Mouse (Mus musculus) stomach, embryonic 14.5 days (tissue): ENCODE measurements around the gene Ptch2. TPM values are rescaled to one million over a fixed set of nuclear protein-coding genes. Genes with fewer than 3 reads are reported as not detected.

Experiments used
- ATAC-seq: fragments of 200-750 bp; cut with Nextera tagmentation; 2 replicates; pipeline ENCODE4 v1.8.0; 2017; ENCODE audit warnings: low read depth, moderate TSS enrichment; ENCODE audit not compliant: insufficient number of reproducible peaks, insufficient read depth, low FRiP score
- H3K27ac ChIP-seq: fragments of 300-500 bp; sonication (generic); 2 replicates; pipeline ENCODE4 v1.5.1; 2014; ENCODE audit warnings: mild to moderate bottlenecking, low read length, moderate library complexity, mixed read lengths
- H3K27me3 ChIP-seq: fragments of 300-500 bp; sonication (generic); 2 replicates; pipeline ENCODE4 v1.6.1; 2014; ENCODE audit warnings: low read length, control low read depth, mixed read lengths; ENCODE audit not compliant: control insufficient read depth, insufficient read depth
- H3K36me3 ChIP-seq: fragments of 300-500 bp; sonication (generic); 2 replicates; pipeline ENCODE4 v1.6.1; 2014; ENCODE audit warnings: mild to moderate bottlenecking, control low read depth, low read length, moderate library complexity, mixed read lengths; ENCODE audit not compliant: control insufficient read depth, insufficient read depth
- H3K4me1 ChIP-seq: fragments of 300-500 bp; sonication (generic); 2 replicates; pipeline ENCODE4 v1.6.1; 2014; ENCODE audit warnings: low read length, control low read depth, mixed read lengths; ENCODE audit not compliant: control insufficient read depth, insufficient read depth
- H3K4me2 ChIP-seq: fragments of 300-500 bp; sonication (generic); replicated peaks from 2 replicates; pipeline ENCODE4 v1.6.1; 2014; ENCODE audit warnings: low read depth, low read length, control low read depth
- H3K4me3 ChIP-seq: fragments of 300-500 bp; sonication (generic); 2 replicates; pipeline ENCODE4 v1.5.1; 2014; ENCODE audit warnings: low read depth, low read length, control low read depth
- H3K9ac ChIP-seq: fragments of 300-500 bp; sonication (generic); replicated peaks from 2 replicates; pipeline ENCODE4 v1.6.1; 2014; ENCODE audit warnings: low read depth, mild to moderate bottlenecking, control low read depth, low read length, moderate library complexity, mixed read lengths
- H3K9me3 ChIP-seq: fragments of 300-500 bp; sonication (generic); 2 replicates; pipeline ENCODE4 v1.6.1; 2016; ENCODE audit warnings: low read depth, low read length, control low read depth; ENCODE audit not compliant: control insufficient read depth
- WGBS: fragments of 180-500 bp; shearing (Covaris S2); extraction: QIAGEN DNeasy Blood & Tissue Kit; methylation state at CpG from one replicate; pipeline ENCODE4 v1.1.7; 2014; 5-methylcytosine and 5-hydroxymethylcytosine counted together
- polyA plus RNA-seq: library from polyadenylated mRNA; unstranded; fragments of >200 nt; fragmentation: Nextera tagmentation; extraction: Ambion mirVana; gene quantifications from 2 replicates; pipeline ENCODE4 v1.2.1, GENCODE M21; 2014

The Ptch2 gene
- polyA plus RNA-seq, 1 experiment from 2014 or later, result 9.8 TPM

- H3K4me3 ChIP-seq, result peak within 1 kb of the TSS; percentile 59
- H3K27me3 ChIP-seq, result peaks cover 7% of the 10 kb centered on the region; the same call in 1 of the 2 replicates
- peak within 1 kb of the TSS; percentile 60 for H3K9ac ChIP-seq
- H3K4me1 ChIP-seq, result peaks cover 10% of the 10 kb centered on the region; the same call in 1 of the 2 replicates
- 2% methylated on average over 30 of the region's 48 CpGs for WGBS
- H3K4me2 ChIP-seq, result peak within 1 kb of the TSS; percentile 89
- H3K36me3 ChIP-seq, result peaks cover 4% of the 10 kb centered on the region; the same call in 1 of the 2 replicates
- H3K9me3 ChIP-seq, result no peaks in the 10 kb centered on the region
- peak; percentile 89 for ATAC-seq
- H3K27ac ChIP-seq, result no peak within 1 kb of the TSS
Observed at GRCm38 (mm10) chr4:117133817-117134600, 38.1 kb downstream of the Ptch2 start, which contains the start of gene Plk3. Plk3 (minus strand) TSS chr4:117133963.

- no peak for ATAC-seq
- Histone ChIP-seq H3K27ac (no peak overlapping the region), H3K27me3 (peaks cover 7% of the 10 kb centered on the region; the same call in 1 of the 2 replicates), H3K36me3 (peaks cover 4% of the 10 kb centered on the region; the same call in 1 of the 2 replicates), H3K9ac (no peak overlapping the region), H3K4me3 (no peak overlapping the region), H3K4me2 (no peak overlapping the region), H3K9me3 (no peaks in the 10 kb centered on the region), H3K4me1 (peaks cover 10% of the 10 kb centered on the region; the same call in 1 of the 2 replicates)
- 24% methylated on average over 2 of the region's 2 CpGs for WGBS
Observed at GRCm38 (mm10) chr4:117134601-117134995, 38.7 kb downstream of the Ptch2 start.

- H3K36me3 ChIP-seq, result no peaks in the 10 kb centered on the region
- peaks cover 10% of the 10 kb centered on the region; the same call in 1 of the 2 replicates for H3K4me1 ChIP-seq
- H3K4me3 ChIP-seq, result no peak overlapping the region
- no peaks in the 10 kb centered on the region for H3K9me3 ChIP-seq
- WGBS, result 27% methylated on average over 8 of the region's 8 CpGs
- no peak overlapping the region for H3K9ac ChIP-seq
- no peak for ATAC-seq
- H3K27me3 ChIP-seq, result peaks cover 7% of the 10 kb centered on the region; the same call in 1 of the 2 replicates
- no peak overlapping the region for H3K27ac ChIP-seq
- no peak overlapping the region for H3K4me2 ChIP-seq
Observed at GRCm38 (mm10) chr4:117136034-117136433, 40.2 kb downstream of the Ptch2 start.

- no peak overlapping the region for H3K9ac ChIP-seq
- no peak overlapping the region for H3K4me2 ChIP-seq
- WGBS, result 58% methylated on average over 16 of the region's 17 CpGs
- H3K9me3 ChIP-seq, result no peaks in the 10 kb centered on the region
- H3K27ac ChIP-seq, result no peak overlapping the region
- H3K36me3 ChIP-seq, result no peaks in the 10 kb centered on the region
- no peaks in the 10 kb centered on the region for H3K27me3 ChIP-seq
- ATAC-seq, result no peak
- H3K4me1 ChIP-seq, result no peaks in the 10 kb centered on the region
- H3K4me3 ChIP-seq, result no peak overlapping the region
Observed at GRCm38 (mm10) chr4:117138295-117139216, 42.7 kb downstream of the Ptch2 start.

GRCm38 (mm10) chr4:117139217-117139612 is 43.3 kb downstream of the Ptch2 start:
- Histone ChIP-seq H3K4me1 (no peaks in the 10 kb centered on the region), H3K36me3 (no peaks in the 10 kb centered on the region), H3K9me3 (no peaks in the 10 kb centered on the region), H3K27ac (no peak overlapping the region), H3K4me2 (no peak overlapping the region), H3K9ac (no peak overlapping the region), H3K27me3 (no peaks in the 10 kb centered on the region), H3K4me3 (no peak overlapping the region)
- ATAC-seq, result no peak
- 7% methylated on average over 2 of the region's 2 CpGs for WGBS

GRCm38 (mm10) chr4:117140613-117141012 is 44.7 kb downstream of the Ptch2 start:
- no peaks in the 10 kb centered on the region for H3K36me3 ChIP-seq
- H3K27me3 ChIP-seq, result no peaks in the 10 kb centered on the region

GRCm38 (mm10) chr4:117143023-117143422 is 47.1 kb downstream of the Ptch2 start:
- no peak overlapping the region for H3K27ac ChIP-seq
- H3K27me3 ChIP-seq, result no peaks in the 10 kb centered on the region
- H3K9ac ChIP-seq, result no peak overlapping the region
- 48% methylated on average over 7 of the region's 7 CpGs for WGBS
- ATAC-seq, result no peak
- no peaks in the 10 kb centered on the region for H3K36me3 ChIP-seq
- H3K4me3 ChIP-seq, result no peak overlapping the region
- no peaks in the 10 kb centered on the region for H3K4me1 ChIP-seq
- no peaks in the 10 kb centered on the region for H3K9me3 ChIP-seq
- no peak overlapping the region for H3K4me2 ChIP-seq

More at GRCm38 (mm10) chr4:117140613-117141012, 44.7 kb downstream of the Ptch2 start:
- H3K9me3 ChIP-seq, result no peaks in the 10 kb centered on the region
- no peaks in the 10 kb centered on the region for H3K4me1 ChIP-seq
- no peak overlapping the region for H3K27ac ChIP-seq
- H3K4me3 ChIP-seq, result no peak overlapping the region
- WGBS, result 35% methylated on average over 4 of the region's 4 CpGs
- H3K4me2 ChIP-seq, result no peak overlapping the region
- ATAC-seq, result no peak
- H3K9ac ChIP-seq, result no peak overlapping the region

GRCm38 (mm10) chr4:117145248-117145647 is 49.4 kb downstream of the Ptch2 start:
- Histone ChIP-seq H3K9me3 (no peaks in the 10 kb centered on the region), H3K36me3 (peaks cover 9% of the 10 kb centered on the region), H3K27ac (no peak overlapping the region), H3K4me1 (no peaks in the 10 kb centered on the region), H3K4me3 (no peak overlapping the region), H3K4me2 (no peak overlapping the region), H3K27me3 (no peaks in the 10 kb centered on the region), H3K9ac (no peak overlapping the region)
- WGBS, result 90% methylated on average over 13 of the region's 13 CpGs
- no peak for ATAC-seq
